Comparison of ENCODE assay signal across 17 mouse cellular contexts in the genomic region with DNA sequence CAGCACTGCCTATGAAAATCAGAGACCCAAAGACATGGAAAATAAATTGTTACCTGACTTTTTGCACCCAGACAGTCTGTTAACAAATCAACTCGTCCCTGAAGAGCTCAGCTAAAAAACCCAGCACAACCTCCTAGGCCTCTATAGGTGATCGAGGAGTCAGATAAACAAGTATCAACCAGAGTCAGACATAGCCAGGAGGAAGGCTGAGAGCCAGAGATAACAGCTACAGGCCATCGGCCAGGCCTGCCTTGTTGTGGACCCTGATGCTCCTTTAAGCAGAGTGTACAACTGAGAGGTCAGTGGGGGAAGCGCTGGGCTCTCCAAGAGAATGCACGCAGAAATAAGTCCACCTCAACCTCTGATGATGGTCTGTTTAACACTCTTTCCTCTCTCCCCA. TPM values are rescaled to one million over a fixed set of nuclear protein-coding genes. Genes with fewer than 3 reads are reported as not detected.
DNase-seq lines count a peak whose midpoint lies in the region; ATAC-seq and TF ChIP-seq lines count a peak whose summit lies in the region.
"Had no signal": no experiment of that assay in that cellular context is flagged by ENCODE, and none has a peak within 500 bp of the region (broad histone marks: within the 10 kb centered on the region; RNA-seq: fewer than 3 reads in every experiment).

No protein-coding gene starts in this region.

- peaks cover 40% of the 10 kb centered on the region for H3K36me3 ChIP-seq in kidney, embryonic 15.5 days
- peaks cover 62% of the 10 kb centered on the region for H3K36me3 ChIP-seq in liver, embryonic 14.5 days (replicated peaks; ENCODE audit: control insufficient read depth, insufficient read depth, low read depth)
- H3K36me3 ChIP-seq in stomach, embryonic 15.5 days, result peaks cover 7% of the 10 kb centered on the region
- peaks cover 13% of the 10 kb centered on the region for H3K36me3 ChIP-seq in limb, embryonic 10.5 days

- peak; percentile 98 for TF ChIP-seq EP300 in liver, embryonic 14.5 days (IDR thresholded peaks at IDR 0.05; ENCODE audit: low read depth)

- peaks cover 6% of the 10 kb centered on the region; the same call in 1 of the 2 replicates for H3K4me1 ChIP-seq in kidney, embryonic 15.5 days
- peaks cover 55 to 68% of the 10 kb centered on the region in 2 experiments for H3K4me1 ChIP-seq in liver, embryonic 14.5 days (replicated peaks; ENCODE audit: control insufficient read depth in 2 of 2, insufficient read depth in 2 of 2, low read length in 1 of 2)
- 0 out of 2 replicates have a peak, but pooled peaks cover 7% of the 10 kb centered on the region for H3K4me1 ChIP-seq in stomach, embryonic 15.5 days
- peaks cover 5% of the 10 kb centered on the region; the same call in 1 of the 2 replicates for H3K4me1 ChIP-seq in limb, embryonic 10.5 days

- TF ChIP-seq CTCF in liver, embryonic 14.5 days (IDR thresholded peaks at IDR 0.05; ENCODE audit: low read depth), result no peak

- no peak overlapping the region for H3K9ac ChIP-seq in kidney, embryonic 15.5 days
- peak overlapping the region; percentile 91 for H3K9ac ChIP-seq in liver, embryonic 14.5 days (replicated peaks)
- no peak overlapping the region for H3K9ac ChIP-seq in stomach, embryonic 15.5 days
- H3K9ac ChIP-seq: forebrain, embryonic 13.5 days; limb, embryonic 15.5 days; midbrain, embryonic 12.5 days had no signal

- no peak for DNase-seq in kidney, adult 8-10 months
- DNase-seq in liver, embryonic 14.5 days (ENCODE audit: low read depth in 3 of 3, low spot score in 3 of 3), result peak; percentile 88 to 91 (median 89)
- DNase-seq in retina, embryonic 14.5 days (ENCODE audit: low spot score), result no peak
- DNase-seq in limb, embryonic 10.5 days (ENCODE audit: low spot score), result no peak
- DNase-seq: gastrocnemius, postnatal 25 days; thymus, adult 2 months had no signal

- ATAC-seq in kidney, embryonic 15.5 days (replicated peaks; ENCODE audit: low FRiP score), result peak; percentile 66; the same call in 1 of the 2 replicates
- ATAC-seq in common myeloid progenitor, adult 5-6 weeks (replicated peaks; ENCODE audit: low read depth, poor library complexity, severe bottlenecking), result peak; percentile 92
- ATAC-seq in liver, embryonic 14.5 days (ENCODE audit: insufficient read depth), result peak; percentile 87
- peak; percentile 89; the same call in 1 of the 2 replicates for ATAC-seq in stomach, embryonic 15.5 days (ENCODE audit: insufficient read depth, low FRiP score, low read depth)
- no peak for ATAC-seq in activated CD4-positive, CD25-positive, alpha-beta regulatory T cell, adult 4 months
- ATAC-seq: forebrain, embryonic 13.5 days had no signal

- 79% methylated on average over 5 of the region's 5 CpGs for WGBS in kidney, embryonic 15.5 days
- WGBS in liver, embryonic 14.5 days (ENCODE audit: insufficient replicate concordance), result 9% methylated on average over 5 of the region's 5 CpGs
- 76% methylated on average over 5 of the region's 5 CpGs for WGBS in stomach, embryonic 15.5 days
- WGBS in limb, embryonic 10.5 days, result 77% methylated on average over 5 of the region's 5 CpGs

- no peak overlapping the region for H3K27ac ChIP-seq in kidney, embryonic 15.5 days
- peak overlapping the region; percentile 94 for H3K27ac ChIP-seq in liver, embryonic 14.5 days
- H3K27ac ChIP-seq in stomach, embryonic 15.5 days, result no peak overlapping the region
- H3K27ac ChIP-seq in limb, embryonic 10.5 days, result no peak overlapping the region
- H3K27ac ChIP-seq: embryonic facial prominence, embryonic 10.5 days; forebrain, embryonic 13.5 days; kidney, postnatal 0 days; limb, embryonic 15.5 days; midbrain, embryonic 12.5 days had no signal

- H3K4me3 ChIP-seq in kidney, embryonic 15.5 days (replicated peaks), result no peak overlapping the region
- H3K4me3 ChIP-seq in liver, embryonic 14.5 days (ENCODE audit: insufficient read depth in 1 of 2, low read depth in 2 of 2, low read length in 2 of 2), result peak overlapping the region; percentile 74 to 75
- no peak overlapping the region for H3K4me3 ChIP-seq in stomach, embryonic 15.5 days (replicated peaks)
- H3K4me3 ChIP-seq in limb, embryonic 10.5 days, result no peak overlapping the region
- H3K4me3 ChIP-seq: embryonic facial prominence, embryonic 10.5 days; forebrain, embryonic 13.5 days; hindbrain, embryonic 10.5 days; limb, embryonic 15.5 days; midbrain, embryonic 12.5 days had no signal

- H3K9me3 ChIP-seq in kidney, embryonic 15.5 days (replicated peaks), result no peaks in the 10 kb centered on the region
- H3K9me3 ChIP-seq in liver, embryonic 14.5 days (ENCODE audit: control insufficient read depth, low read length), result peaks cover 6% of the 10 kb centered on the region
- no peaks in the 10 kb centered on the region for H3K9me3 ChIP-seq in stomach, embryonic 15.5 days
- no peaks in the 10 kb centered on the region for H3K9me3 ChIP-seq in limb, embryonic 10.5 days (replicated peaks)
- H3K9me3 ChIP-seq: forebrain, embryonic 13.5 days; hindbrain, embryonic 10.5 days; limb, embryonic 15.5 days had no signal

- no peak overlapping the region for H3K4me2 ChIP-seq in kidney, embryonic 15.5 days
- H3K4me2 ChIP-seq in liver, embryonic 14.5 days (ENCODE audit: low read depth), result peak overlapping the region; percentile 85
- H3K4me2 ChIP-seq in stomach, embryonic 15.5 days, result no peak overlapping the region
- H3K4me2 ChIP-seq: forebrain, embryonic 13.5 days; limb, embryonic 15.5 days; midbrain, embryonic 12.5 days had no signal

- no peaks in the 10 kb centered on the region for H3K27me3 ChIP-seq in kidney, embryonic 15.5 days
- H3K27me3 ChIP-seq in liver, embryonic 14.5 days (ENCODE audit: control insufficient read depth, insufficient read depth, low read length), result no peaks in the 10 kb centered on the region
- H3K27me3 ChIP-seq in stomach, embryonic 15.5 days (replicated peaks), result no peaks in the 10 kb centered on the region
- H3K27me3 ChIP-seq in limb, embryonic 10.5 days (ENCODE audit: low read depth, poor library complexity, severe bottlenecking), result no peaks in the 10 kb centered on the region
- H3K27me3 ChIP-seq: CH12.LX; forebrain, embryonic 13.5 days; limb, embryonic 15.5 days; midbrain, embryonic 12.5 days had no signal

RNA-seq across cellular contexts. Expression of a gene that starts 5.2 kb away (rescaled TPM):
- 50.9 and 57.5 TPM in 2 replicates for polyA plus RNA-seq in kidney, embryonic 15.5 days (2015; fragmentation: Nextera tagmentation; extraction: Ambion mirVana)
- 31.5 and 35.0 TPM in 2 replicates for total RNA-seq in common myeloid progenitor, adult 5-6 weeks (2017)
- 162 and 167 TPM in 2 replicates for polyA plus RNA-seq in liver, embryonic 14.5 days (2012; rRNA removed)
- 235 and 236 TPM in 2 replicates for polyA plus RNA-seq in liver, embryonic 14.5 days (2014; fragmentation: Nextera tagmentation; extraction: Ambion mirVana)
- 59.8 and 70.8 TPM in 2 replicates for polyA plus RNA-seq in stomach, embryonic 15.5 days (2015; fragmentation: Nextera tagmentation; extraction: Ambion mirVana)
- 30.1 and 32.5 TPM in 2 replicates for polyA plus RNA-seq in limb, embryonic 10.5 days (2016; fragmentation: Nextera tagmentation; extraction: Ambion mirVana)
- polyA plus RNA-seq in activated CD4-positive, CD25-positive, alpha-beta regulatory T cell, adult 4 months (2017; shearing (Covaris generic)), result 10 to 100 TPM; 27.2 to 33.5 TPM

RNA-seq across cellular contexts. Expression of a gene that starts 26.6 kb away (rescaled TPM):
- polyA plus RNA-seq in kidney, embryonic 15.5 days (2015; fragmentation: Nextera tagmentation; extraction: Ambion mirVana), result 369 and 383 TPM in 2 replicates
- total RNA-seq in common myeloid progenitor, adult 5-6 weeks (2017), result 414 and 543 TPM in 2 replicates
- polyA plus RNA-seq in liver, embryonic 14.5 days (2012; rRNA removed), result 101 and 136 TPM in 2 replicates
- 143 and 164 TPM in 2 replicates for polyA plus RNA-seq in liver, embryonic 14.5 days (2014; fragmentation: Nextera tagmentation; extraction: Ambion mirVana)
- 248 and 307 TPM in 2 replicates for polyA plus RNA-seq in stomach, embryonic 15.5 days (2015; fragmentation: Nextera tagmentation; extraction: Ambion mirVana)
- polyA plus RNA-seq in limb, embryonic 10.5 days (2016; fragmentation: Nextera tagmentation; extraction: Ambion mirVana), result 481 and 555 TPM in 2 replicates
- polyA plus RNA-seq in activated CD4-positive, CD25-positive, alpha-beta regulatory T cell, adult 4 months (2017; shearing (Covaris generic)), result 100 to 1,000 TPM; 338 to 341 TPM

RNA-seq across cellular contexts. Expression of a gene that starts 47.1 kb away (rescaled TPM):
- polyA plus RNA-seq in kidney, embryonic 15.5 days (2015; fragmentation: Nextera tagmentation; extraction: Ambion mirVana), result 275 and 342 TPM in 2 replicates
- 42.5 and 65.0 TPM in 2 replicates for total RNA-seq in common myeloid progenitor, adult 5-6 weeks (2017)
- polyA plus RNA-seq in liver, embryonic 14.5 days (2012; rRNA removed), result 91.1 and 101 TPM in 2 replicates
- 62.6 and 74.3 TPM in 2 replicates for polyA plus RNA-seq in liver, embryonic 14.5 days (2014; fragmentation: Nextera tagmentation; extraction: Ambion mirVana)
- polyA plus RNA-seq in stomach, embryonic 15.5 days (2015; fragmentation: Nextera tagmentation; extraction: Ambion mirVana), result 249 and 270 TPM in 2 replicates
- polyA plus RNA-seq in limb, embryonic 10.5 days (2016; fragmentation: Nextera tagmentation; extraction: Ambion mirVana), result 325 and 350 TPM in 2 replicates
- 100 to 1,000 TPM; 227 to 308 TPM for polyA plus RNA-seq in activated CD4-positive, CD25-positive, alpha-beta regulatory T cell, adult 4 months (2017; shearing (Covaris generic))

Comparison
In these comparisons a context has a peak if more than half of its experiments do, and no peak if none do; other contexts are left out.
1. H3K4me3 ChIP-seq: peak in liver, embryonic 14.5 days (2 of 2); none in kidney, embryonic 15.5 days (single experiment), stomach, embryonic 15.5 days (single experiment) and limb, embryonic 10.5 days (single experiment).
2. DNase-seq: peak in liver, embryonic 14.5 days (3 of 3); none in kidney, adult 8-10 months (0 of 2), retina, embryonic 14.5 days (single experiment) and limb, embryonic 10.5 days (single experiment).